Comparison of ENCODE assay signal across 7 mouse cellular contexts in genomic region chr2:25228431-25228889, GRCm38 (mm10). TPM values are rescaled to one million over a fixed set of nuclear protein-coding genes. Genes with fewer than 3 reads are reported as not detected.
DNase-seq lines count a peak whose midpoint lies in the region; ATAC-seq and TF ChIP-seq lines count a peak whose summit lies in the region.

No protein-coding gene starts in this region.

- peaks cover 13% of the 10 kb centered on the region; the same call in 1 of the 2 replicates for H3K27me3 ChIP-seq in embryonic facial prominence, embryonic 12.5 days
- no peaks in the 10 kb centered on the region for H3K27me3 ChIP-seq in kidney, adult 2 months (replicated peaks; ENCODE audit: control insufficient read depth, insufficient read depth, low read length)
- peaks cover 26% of the 10 kb centered on the region; the same call in 1 of the 2 replicates for H3K27me3 ChIP-seq in limb, embryonic 13.5 days
- no peaks in the 10 kb centered on the region; the same call in 1 of the 2 replicates for H3K27me3 ChIP-seq in midbrain, embryonic 16.5 days (ENCODE audit: control insufficient read depth, insufficient read depth, low read depth, low read length)

- no peaks in the 10 kb centered on the region for H3K9me3 ChIP-seq in embryonic facial prominence, embryonic 12.5 days
- no peaks in the 10 kb centered on the region for H3K9me3 ChIP-seq in limb, embryonic 13.5 days
- no peaks in the 10 kb centered on the region for H3K9me3 ChIP-seq in midbrain, embryonic 16.5 days (replicated peaks; ENCODE audit: control insufficient read depth, low read length, poor library complexity, severe bottlenecking)

- under 1% methylated on average over 7 of the region's 7 CpGs for WGBS in embryonic facial prominence, embryonic 12.5 days
- WGBS in kidney, adult 2 months: under 1% methylated on average over 7 of the region's 7 CpGs
- WGBS in limb, embryonic 13.5 days: 2% methylated on average over 7 of the region's 7 CpGs
- 1% methylated on average over 7 of the region's 7 CpGs for WGBS in midbrain, embryonic 16.5 days

- H3K4me1 ChIP-seq in embryonic facial prominence, embryonic 12.5 days: peaks cover 7% of the 10 kb centered on the region
- H3K4me1 ChIP-seq in kidney, adult 2 months (ENCODE audit: control insufficient read depth, insufficient read depth, low read length): no peaks in the 10 kb centered on the region; the same call in 1 of the 2 replicates
- H3K4me1 ChIP-seq in limb, embryonic 13.5 days: peaks cover 14% of the 10 kb centered on the region
- peaks cover 12% of the 10 kb centered on the region for H3K4me1 ChIP-seq in midbrain, embryonic 16.5 days (ENCODE audit: control insufficient read depth, insufficient read depth, low read length)

- H3K36me3 ChIP-seq in embryonic facial prominence, embryonic 12.5 days: no peaks in the 10 kb centered on the region
- H3K36me3 ChIP-seq in kidney, adult 2 months (ENCODE audit: control insufficient read depth, insufficient read depth, low read length): no peaks in the 10 kb centered on the region
- no peaks in the 10 kb centered on the region for H3K36me3 ChIP-seq in limb, embryonic 13.5 days
- H3K36me3 ChIP-seq in midbrain, embryonic 16.5 days (ENCODE audit: control insufficient read depth, insufficient read depth, low read length): no peaks in the 10 kb centered on the region

- peak; percentile 93 for TF ChIP-seq CTCF in kidney, adult 2 months (conservative IDR thresholded peaks at IDR 0.05; ENCODE audit: insufficient read depth, insufficient read length, low read depth, low read length)

- no peak overlapping the region for H3K27ac ChIP-seq in embryonic facial prominence, embryonic 12.5 days
- H3K27ac ChIP-seq in kidney, adult 2 months (ENCODE audit: insufficient read depth, low read depth, low read length): peak overlapping the region; percentile 32
- H3K27ac ChIP-seq in limb, embryonic 13.5 days: no peak overlapping the region
- peak overlapping the region; percentile 2; the same call in 1 of the 2 replicates for H3K27ac ChIP-seq in midbrain, embryonic 16.5 days (ENCODE audit: low read length)

- peak; percentile 83 for DNase-seq in adrenal gland, postnatal 25 days
- DNase-seq in heart, adult 18-20 months: peak; percentile 91 to 92
- peak; percentile 96 for DNase-seq in kidney, adult 2 months
- DNase-seq in spleen, postnatal 10 days (ENCODE audit: low spot score in 2 of 2): peak; percentile 90 to 94

- peak; percentile 10 for TF ChIP-seq POLR2A in kidney, adult 2 months (IDR thresholded peaks at IDR 0.05; ENCODE audit: low read depth, low read length)

- no peak overlapping the region for H3K9ac ChIP-seq in embryonic facial prominence, embryonic 12.5 days
- H3K9ac ChIP-seq in limb, embryonic 13.5 days: no peak overlapping the region
- no peak overlapping the region for H3K9ac ChIP-seq in midbrain, embryonic 16.5 days (ENCODE audit: low read depth, low read length)

- peak overlapping the region; percentile 30 for H3K4me2 ChIP-seq in embryonic facial prominence, embryonic 12.5 days (replicated peaks)
- peak overlapping the region; percentile 40 for H3K4me2 ChIP-seq in limb, embryonic 13.5 days (replicated peaks)
- peak overlapping the region; percentile 25 for H3K4me2 ChIP-seq in midbrain, embryonic 16.5 days (ENCODE audit: low read length)

- H3K4me3 ChIP-seq in embryonic facial prominence, embryonic 12.5 days: peak overlapping the region; percentile 2; the same call in 1 of the 2 replicates
- peak overlapping the region; percentile 4 for H3K4me3 ChIP-seq in kidney, adult 2 months (ENCODE audit: insufficient read depth, low read depth, low read length)
- H3K4me3 ChIP-seq in limb, embryonic 13.5 days: no peak overlapping the region
- H3K4me3 ChIP-seq in midbrain, embryonic 16.5 days (ENCODE audit: low read depth, low read length): peak overlapping the region; percentile 3; the same call in 1 of the 2 replicates

- no peak for ATAC-seq in embryonic facial prominence, embryonic 12.5 days (ENCODE audit: insufficient number of reproducible peaks, insufficient read depth, low FRiP score, low TSS enrichment)
- no peak for ATAC-seq in limb, embryonic 13.5 days (ENCODE audit: low FRiP score, low read depth)
- ATAC-seq in midbrain, embryonic 16.5 days: no peak

RNA-seq across cellular contexts. Expression of gene Tubb4b, which starts 4.0 kb away (rescaled TPM):
- 247 and 303 TPM in 2 replicates for total RNA-seq in adrenal gland, postnatal 25 days (2021)
- polyA plus RNA-seq in embryonic facial prominence, embryonic 12.5 days (2016; fragmentation: Nextera tagmentation; extraction: Ambion mirVana): 443 and 449 TPM in 2 replicates
- 100 to 1,000 TPM; 289 to 308 TPM for total RNA-seq in heart, adult 18-20 months (2021)
- 313 and 314 TPM in 2 replicates for polyA plus RNA-seq in kidney, adult 2 months (2012; rRNA removed)
- 423 and 425 TPM in 2 replicates for polyA plus RNA-seq in limb, embryonic 13.5 days (2015; fragmentation: Nextera tagmentation; extraction: Ambion mirVana)
- polyA plus RNA-seq in midbrain, embryonic 16.5 days (2015; fragmentation: Nextera tagmentation; extraction: Ambion mirVana): 366 and 421 TPM in 2 replicates

RNA-seq across cellular contexts. Expression of gene Slc34a3, which starts 5.7 kb away (rescaled TPM):
- not detected in 2 replicates for total RNA-seq in adrenal gland, postnatal 25 days (2021)
- polyA plus RNA-seq in embryonic facial prominence, embryonic 12.5 days (2016; fragmentation: Nextera tagmentation; extraction: Ambion mirVana): not detected in 2 replicates
- not detected for total RNA-seq in heart, adult 18-20 months (2021)
- polyA plus RNA-seq in kidney, adult 2 months (2012; rRNA removed): 240 and 299 TPM in 2 replicates
- not detected in 2 replicates for polyA plus RNA-seq in limb, embryonic 13.5 days (2015; fragmentation: Nextera tagmentation; extraction: Ambion mirVana)
- not detected in 2 replicates for polyA plus RNA-seq in midbrain, embryonic 16.5 days (2015; fragmentation: Nextera tagmentation; extraction: Ambion mirVana)

RNA-seq across cellular contexts. Expression of gene Rnf224, which starts 8.1 kb away (rescaled TPM):
- not detected in 2 replicates for total RNA-seq in adrenal gland, postnatal 25 days (2021)
- polyA plus RNA-seq in embryonic facial prominence, embryonic 12.5 days (2016; fragmentation: Nextera tagmentation; extraction: Ambion mirVana): not detected in 2 replicates
- not detected for total RNA-seq in heart, adult 18-20 months (2021)
- 0.06 and 0.12 TPM in 2 replicates for polyA plus RNA-seq in kidney, adult 2 months (2012; rRNA removed)
- polyA plus RNA-seq in limb, embryonic 13.5 days (2015; fragmentation: Nextera tagmentation; extraction: Ambion mirVana): not detected in 2 replicates
- polyA plus RNA-seq in midbrain, embryonic 16.5 days (2015; fragmentation: Nextera tagmentation; extraction: Ambion mirVana): not detected in 2 replicates

RNA-seq across cellular contexts. Expression of gene Fam166a, which starts 9.9 kb away (rescaled TPM):
- 0.46 TPM in 1 of 2 replicates, not detected in the other for total RNA-seq in adrenal gland, postnatal 25 days (2021)
- polyA plus RNA-seq in embryonic facial prominence, embryonic 12.5 days (2016; fragmentation: Nextera tagmentation; extraction: Ambion mirVana): 1.1 TPM in 1 of 2 replicates, not detected in the other
- not detected for total RNA-seq in heart, adult 18-20 months (2021)
- polyA plus RNA-seq in kidney, adult 2 months (2012; rRNA removed): 0.55 and 0.58 TPM in 2 replicates
- polyA plus RNA-seq in limb, embryonic 13.5 days (2015; fragmentation: Nextera tagmentation; extraction: Ambion mirVana): not detected in 2 replicates
- 0.43 TPM in 1 of 2 replicates, not detected in the other for polyA plus RNA-seq in midbrain, embryonic 16.5 days (2015; fragmentation: Nextera tagmentation; extraction: Ambion mirVana)

RNA-seq across cellular contexts. Expression of gene Rnf208, which starts 13.6 kb away (rescaled TPM):
- 7.4 and 7.9 TPM in 2 replicates for total RNA-seq in adrenal gland, postnatal 25 days (2021)
- 8.6 and 9.4 TPM in 2 replicates for polyA plus RNA-seq in embryonic facial prominence, embryonic 12.5 days (2016; fragmentation: Nextera tagmentation; extraction: Ambion mirVana)
- 1 to 10 TPM; 1.5 to 1.7 TPM for total RNA-seq in heart, adult 18-20 months (2021)
- 49.1 and 57.9 TPM in 2 replicates for polyA plus RNA-seq in kidney, adult 2 months (2012; rRNA removed)
- 8.6 and 9.2 TPM in 2 replicates for polyA plus RNA-seq in limb, embryonic 13.5 days (2015; fragmentation: Nextera tagmentation; extraction: Ambion mirVana)
- polyA plus RNA-seq in midbrain, embryonic 16.5 days (2015; fragmentation: Nextera tagmentation; extraction: Ambion mirVana): 144 and 176 TPM in 2 replicates

Comparison
In these comparisons a context has a peak if more than half of its experiments do, and no peak if none do; other contexts are left out.
1. H3K27ac ChIP-seq: peak in kidney, adult 2 months (single experiment) and midbrain, embryonic 16.5 days (single experiment); none in embryonic facial prominence, embryonic 12.5 days (single experiment) and limb, embryonic 13.5 days (single experiment).
2. RNA of gene Slc34a3, which starts 5.7 kb away (polyA plus RNA-seq): 240 to 299 TPM in kidney, adult 2 months; not detected in embryonic facial prominence, embryonic 12.5 days, not detected in limb, embryonic 13.5 days and not detected in midbrain, embryonic 16.5 days; every median in the first group is over 100 times any median in the second.
3. Peak in every context shown above with its lines, with median percentiles within 50 percentile points of each other: DNase-seq and H3K4me2 ChIP-seq.